Mouse (Mus musculus) MEL (cell line): Measurements from ENCODE around the gene Ctnna2.

Experiments used
- CTCF ChIP-seq, 3 experiments: IDR thresholded peaks in 2 of 3; conservative IDR thresholded peaks in 1 of 3; 2 replicates each; pipeline ENCODE4 v1.5.1; 2011 to 2012; ENCODE audit warnings: low read length in 3 of 3, low read depth in 2 of 3, mild to moderate bottlenecking in 2 of 3, improper control_type of control experiment in 1 of 3, inconsistent platforms in 1 of 3, mixed read lengths in 1 of 3, moderate library complexity in 1 of 3; ENCODE audit not compliant: control insufficient read depth in 1 of 3, insufficient read depth in 1 of 3, poor library complexity in 1 of 3, severe bottlenecking in 1 of 3
- EP300 ChIP-seq, 2 experiments: IDR thresholded peaks; 2 replicates each; pipeline ENCODE4 v1.6.1; 2011; ENCODE audit warnings: improper control_type of control experiment in 2 of 2, low read length in 2 of 2, low read depth in 1 of 2, mild to moderate bottlenecking in 1 of 2
- GABPA ChIP-seq: IDR thresholded peaks from 2 replicates; pipeline ENCODE4 v1.6.1; 2012; ENCODE audit warnings: low read depth, mild to moderate bottlenecking, inconsistent platforms, low read length, improper control_type of control experiment, moderate library complexity
- HCFC1 ChIP-seq: IDR thresholded peaks from 2 replicates; pipeline ENCODE4 v1.6.1; 2012; ENCODE audit warnings: low read depth, mild to moderate bottlenecking, inconsistent platforms, low read length, improper control_type of control experiment, moderate library complexity
- JUND ChIP-seq: IDR thresholded peaks from 2 replicates; pipeline ENCODE4 v1.6.1; 2011; ENCODE audit warnings: low read depth, mild to moderate bottlenecking, improper control_type of control experiment, low read length
- MAX ChIP-seq: IDR thresholded peaks from 2 replicates; pipeline ENCODE4 v1.6.1; 2011; ENCODE audit warnings: low read length, improper control_type of control experiment
- MXI1 ChIP-seq: IDR thresholded peaks from 2 replicates; pipeline ENCODE4 v1.6.1; 2011; ENCODE audit warnings: mild to moderate bottlenecking, low read depth, low read length, improper control_type of control experiment
- POLR2A ChIP-seq, 2 experiments: IDR thresholded peaks; 2 replicates each; pipeline ENCODE4 v1.6.1; 2011 to 2012; ENCODE audit warnings: low read length in 2 of 2, mild to moderate bottlenecking in 2 of 2, control low read depth in 1 of 2, improper control_type of control experiment in 1 of 2, low read depth in 1 of 2, moderate library complexity in 1 of 2; ENCODE audit not compliant: control insufficient read depth in 1 of 2, insufficient read depth in 1 of 2, poor library complexity in 1 of 2
- RAD21 ChIP-seq: IDR thresholded peaks from 2 replicates; pipeline ENCODE4 v1.6.1; 2011; ENCODE audit warnings: mild to moderate bottlenecking, low read depth, low read length, improper control_type of control experiment
- SIN3A ChIP-seq: IDR thresholded peaks from 2 replicates; pipeline ENCODE4 v1.6.1; 2012; ENCODE audit warnings: low read length, improper control_type of control experiment, inconsistent platforms
- TAL1 ChIP-seq: IDR thresholded peaks from 2 replicates; pipeline ENCODE4 v1.6.1; 2012; ENCODE audit warnings: mild to moderate bottlenecking, inconsistent platforms, low read length, moderate library complexity, mixed read lengths
- ZKSCAN1 ChIP-seq: IDR thresholded peaks from 2 replicates; pipeline ENCODE4 v1.6.1; 2012; ENCODE audit warnings: low read depth, mild to moderate bottlenecking, inconsistent platforms, low read length, improper control_type of control experiment, moderate library complexity
- ZMIZ1 ChIP-seq: IDR thresholded peaks from 2 replicates; pipeline ENCODE4 v1.6.1; 2012; ENCODE audit warnings: low read depth, mild to moderate bottlenecking, inconsistent platforms, low read length, improper control_type of control experiment, moderate library complexity

GRCm38 (mm10) chr6:77572614-77573013, 406.9 kb downstream of the Ctnna2 start:
- TF ChIP-seq TAL1 (no peak), CTCF (IDR thresholded peaks at IDR 0.05 in 2 of 3, conservative IDR thresholded peaks at IDR 0.05 in 1 of 3; ENCODE audit: control insufficient read depth in 1 of 3, insufficient read depth in 1 of 3, low read depth in 2 of 3, low read length in 3 of 3, poor library complexity in 1 of 3, severe bottlenecking in 1 of 3) (no peak), RAD21 (no peak), JUND (no peak), SIN3A (no peak), POLR2A (IDR thresholded peaks at IDR 0.05; ENCODE audit: control insufficient read depth in 1 of 2, insufficient read depth in 1 of 2, low read depth in 1 of 2, low read length in 2 of 2, poor library complexity in 1 of 2) (no peak), ZMIZ1 (no peak), EP300 (IDR thresholded peaks at IDR 0.05; ENCODE audit: low read depth in 1 of 2, low read length in 2 of 2) (no peak), MXI1 (no peak), GABPA (no peak), HCFC1 (no peak), ZKSCAN1 (no peak), MAX (no peak)
